Mouse (Mus musculus) heart, adult 8-10 months (tissue): ENCODE data around the gene Mettl24. TPM values are rescaled to one million over a fixed set of nuclear protein-coding genes. Genes with fewer than 3 reads are reported as not detected.
"Not testable (repeated sequence)": the region's sequence is repeated elsewhere in the genome, so short reads cannot be mapped to it uniquely, and the experiment has no call there.

Source experiments
- DNase-seq: peaks from one replicate; pipeline ENCODE4 v3.0.0; 2022; ENCODE audit warnings: low spot score
- total RNA-seq, 4 experiments: library from RNA; stranded (reverse); gene quantifications; 2 replicates each; pipeline ENCODE4 v1.2.4; 2022

Mettl24 gene
- total RNA-seq, 4 experiments from 2014 or later, result 0.90 to 2.4 (median 1.5) TPM

- no peak for DNase-seq
Measured at GRCm38 (mm10) chr10:40737274-40738112, 54.4 kb downstream of the Mettl24 start.

- no peak for DNase-seq
Measured at GRCm38 (mm10) chr10:40740696-40741095, 57.6 kb downstream of the Mettl24 start.

DNA sequence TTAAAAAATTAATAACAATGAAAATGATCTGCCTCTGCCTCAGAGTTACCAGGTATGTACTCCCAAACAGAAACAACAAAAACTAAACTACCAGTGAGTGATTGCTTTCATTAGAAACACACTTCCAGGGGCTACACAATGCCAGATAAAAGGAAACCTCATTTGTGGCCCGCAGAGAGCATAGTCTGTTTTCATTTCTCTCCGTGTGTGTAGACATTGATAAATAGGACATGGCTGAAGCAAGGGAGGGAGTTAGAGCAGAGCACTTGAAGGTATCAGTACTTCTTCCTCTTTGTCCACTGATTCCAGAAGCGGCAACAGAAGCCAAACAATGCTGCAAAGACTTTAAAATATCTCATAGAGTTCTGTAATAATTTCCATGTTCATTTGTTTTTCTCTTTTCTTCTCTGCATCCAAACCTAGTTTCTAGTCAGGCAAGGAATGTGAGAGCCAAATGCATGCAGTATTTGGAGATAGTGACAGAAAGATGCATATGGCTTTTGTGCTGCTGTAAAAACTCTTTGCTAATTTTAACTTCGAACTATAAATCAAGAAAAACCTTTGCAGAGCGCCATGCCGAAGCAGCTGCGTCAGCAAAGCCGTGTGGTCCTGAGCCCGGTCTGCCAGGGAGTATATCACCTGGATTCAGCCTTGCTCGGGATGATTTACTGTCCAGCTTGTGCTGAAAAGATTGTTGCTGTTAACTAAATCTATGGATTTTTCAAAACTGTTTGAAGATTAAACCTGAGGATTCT, 67.4 kb downstream of the Mettl24 start:
- DNase-seq, result no peak

DNA sequence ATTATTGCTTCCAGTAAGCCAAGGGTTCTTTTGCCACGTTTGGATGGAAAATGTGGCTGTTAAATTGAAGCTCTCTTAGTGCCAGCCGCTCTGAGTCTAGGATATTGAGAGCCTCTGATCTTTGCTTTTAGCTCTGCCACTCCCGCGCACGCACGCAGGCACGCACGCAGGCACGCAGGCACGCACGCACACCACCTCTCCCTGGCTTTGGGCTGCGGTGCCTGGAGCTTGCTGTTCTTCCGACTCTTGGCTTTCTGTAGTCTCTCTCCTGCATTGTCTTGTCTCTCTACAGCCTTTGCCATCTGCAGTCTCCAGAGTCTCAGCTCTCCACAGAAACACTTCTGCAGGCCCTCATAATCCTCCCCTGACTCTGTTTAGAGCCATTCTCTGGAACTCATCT, 68.1 kb downstream of the Mettl24 start:
- no peak for DNase-seq

GRCm38 (mm10) chr10:40753036-40753435, 70.0 kb downstream of the Mettl24 start:
- DNase-seq, result no peak

GRCm38 (mm10) chr10:40758171-40759010, 75.3 kb downstream of the Mettl24 start:
- DNase-seq, result peak; percentile 34

GRCm38 (mm10) chr10:40759391-40760194, 76.5 kb downstream of the Mettl24 start:
- not testable (repeated sequence) for DNase-seq

DNA sequence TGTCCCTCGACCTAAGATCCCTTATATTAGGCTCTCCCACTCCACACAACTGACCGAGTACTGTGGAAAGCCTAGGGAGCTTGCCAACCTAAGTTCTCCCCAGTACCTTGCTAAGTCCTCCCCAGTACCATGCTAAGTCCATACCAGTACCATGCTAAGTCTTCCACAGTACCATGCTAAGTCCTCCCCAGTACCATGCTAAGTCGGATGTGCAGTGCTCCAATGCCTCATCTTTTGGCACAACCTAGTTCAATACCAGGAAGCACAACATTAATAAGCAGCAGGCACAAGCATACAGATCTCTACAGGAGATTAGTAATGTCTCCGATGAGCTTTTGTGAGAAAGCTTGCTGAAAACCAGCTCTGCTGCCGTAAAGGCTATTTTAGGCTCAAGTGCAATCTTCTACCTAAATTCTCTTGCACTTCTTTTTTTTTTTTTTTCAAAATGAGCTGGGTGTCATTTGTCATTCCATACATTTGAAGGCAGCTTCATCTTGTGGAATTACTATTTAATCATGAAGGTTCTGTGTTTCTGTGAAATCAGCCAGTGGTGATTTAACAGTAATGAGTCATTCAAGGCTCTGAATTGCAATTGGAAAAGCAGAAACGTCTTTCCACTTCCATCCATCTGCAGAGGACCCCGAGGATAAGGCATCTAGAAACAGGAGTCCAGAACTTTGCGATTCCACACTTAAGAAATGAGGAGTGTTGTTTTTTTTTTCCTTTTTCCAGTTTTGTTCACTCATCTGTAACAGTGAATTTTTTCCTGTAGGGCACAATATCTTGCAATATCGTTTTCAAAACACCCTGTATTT, 77.3 kb downstream of the Mettl24 start:
- no peak for DNase-seq

DNA sequence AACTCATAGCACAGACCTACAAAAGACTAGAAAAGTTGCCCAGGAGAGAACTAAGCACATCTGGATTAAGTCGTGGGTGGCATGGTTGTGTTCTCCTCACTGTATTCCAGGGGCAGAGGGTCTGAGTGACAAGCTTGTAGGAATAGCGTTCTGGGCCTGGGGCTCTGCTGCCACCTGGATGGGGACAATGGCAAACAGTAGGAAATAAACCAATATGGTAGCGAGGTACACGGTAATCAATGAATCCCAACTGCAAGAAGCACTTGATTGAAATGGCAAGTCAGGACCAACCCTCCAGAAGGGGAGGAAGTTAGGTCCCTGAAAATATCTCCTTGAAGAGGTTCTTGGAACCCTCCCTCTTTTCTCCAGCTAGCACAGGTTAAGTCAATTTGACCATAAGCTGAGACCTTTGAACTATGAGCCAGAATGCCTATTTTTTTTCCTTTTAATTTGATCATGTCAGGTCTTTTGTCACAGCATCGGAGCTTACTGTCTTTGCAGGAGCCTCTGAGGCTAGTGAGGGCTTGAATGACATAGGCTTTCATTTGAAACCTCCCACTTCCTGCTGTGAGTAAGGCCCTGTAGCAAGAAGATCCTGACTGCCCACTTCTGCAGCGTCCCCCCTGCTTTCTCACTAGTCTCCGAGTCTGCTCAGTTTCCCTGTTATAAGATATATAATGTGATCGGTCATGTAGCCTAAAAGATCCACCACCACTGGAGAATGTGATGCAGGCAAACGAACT, 78.1 kb downstream of the Mettl24 start:
- no peak for DNase-seq

GRCm38 (mm10) chr10:40762624-40763023, 79.5 kb downstream of the Mettl24 start:
- DNase-seq, result no peak

GRCm38 (mm10) chr10:40763084-40763720, 80.1 kb downstream of the Mettl24 start:
- DNase-seq, result no peak

GRCm38 (mm10) chr10:40772266-40772665, 89.2 kb downstream of the Mettl24 start:
- no peak for DNase-seq

GRCm38 (mm10) chr10:40775151-40775550, 92.1 kb downstream of the Mettl24 start:
- no peak for DNase-seq

DNA sequence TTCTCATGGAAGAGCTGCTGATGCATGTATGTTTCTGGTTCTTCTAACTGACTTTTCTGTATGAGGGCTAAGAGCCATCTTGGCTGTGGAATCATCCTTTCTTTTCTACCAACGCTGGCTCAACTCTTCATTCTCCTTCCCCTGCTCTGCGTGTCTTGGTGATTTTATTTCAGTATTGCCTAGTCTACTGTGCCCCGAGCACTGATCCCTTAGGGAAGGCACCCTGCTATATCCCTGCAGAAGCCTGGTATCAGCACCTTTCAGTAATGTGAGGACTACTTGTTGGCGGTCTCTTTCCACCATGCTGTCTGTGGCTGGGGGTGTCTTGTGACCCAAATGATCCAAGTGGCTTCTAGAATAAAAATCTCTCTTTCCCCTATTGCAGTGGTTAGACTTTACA, 92.6 kb downstream of the Mettl24 start:
- DNase-seq, result no peak

DNA sequence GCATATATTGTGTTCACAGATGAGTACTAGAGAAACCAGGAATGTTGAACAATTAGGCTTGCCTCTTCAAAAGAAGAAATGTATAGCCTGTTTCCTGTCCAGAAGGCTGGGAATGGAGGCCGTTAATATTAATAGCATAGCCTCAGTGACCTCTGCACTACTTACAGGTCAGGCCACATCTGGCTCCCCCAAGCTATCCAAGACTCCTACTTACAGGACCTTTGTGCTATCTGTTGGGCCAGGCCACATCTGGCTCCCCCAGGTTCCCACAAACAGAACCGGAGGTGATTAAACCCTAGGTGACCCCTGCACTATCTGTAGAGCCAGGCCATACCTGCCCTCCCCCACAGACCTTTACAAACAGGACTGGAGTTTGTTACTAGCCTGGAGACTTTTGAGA, 94.1 kb downstream of the Mettl24 start:
- no peak for DNase-seq

DNA sequence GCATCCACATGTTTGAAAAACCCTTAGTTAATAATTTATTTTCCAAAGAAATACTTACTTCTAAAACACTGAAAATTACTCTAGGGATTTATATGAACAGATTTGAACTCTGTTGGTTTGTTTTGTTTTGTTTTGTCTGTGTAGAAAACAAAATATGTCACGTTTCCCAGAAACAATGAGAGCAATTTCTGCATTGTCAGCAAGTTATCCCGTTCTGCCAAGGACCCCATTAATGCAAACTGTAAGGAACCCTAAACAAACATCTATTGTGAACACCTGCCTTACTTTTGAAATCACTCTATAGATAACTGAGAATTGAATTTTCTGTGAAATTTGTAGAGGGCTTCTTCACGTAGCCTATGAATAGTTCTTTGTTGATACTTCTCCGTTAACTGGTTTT, 95.4 kb downstream of the Mettl24 start:
- no peak for DNase-seq

DNA sequence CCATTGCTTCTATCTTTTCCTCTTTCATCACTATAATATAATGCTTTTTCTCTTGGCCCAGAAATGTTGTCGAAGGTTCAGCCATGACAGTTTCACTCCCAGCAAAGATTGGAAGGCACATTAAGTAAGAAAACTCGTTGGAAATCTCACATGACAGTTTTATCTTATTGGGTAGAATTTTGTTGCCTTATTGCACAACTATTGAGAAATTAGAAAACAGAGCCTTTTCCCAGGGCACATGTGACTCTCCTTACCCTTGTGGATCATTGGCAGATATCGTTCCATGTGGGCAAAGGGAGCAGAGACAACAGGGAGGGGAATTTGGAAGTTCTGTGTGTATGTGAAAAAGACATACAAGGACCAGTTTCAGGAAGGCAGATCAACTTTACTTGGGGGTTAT, 107.3 kb downstream of the Mettl24 start:
- DNase-seq, result no peak

DNA sequence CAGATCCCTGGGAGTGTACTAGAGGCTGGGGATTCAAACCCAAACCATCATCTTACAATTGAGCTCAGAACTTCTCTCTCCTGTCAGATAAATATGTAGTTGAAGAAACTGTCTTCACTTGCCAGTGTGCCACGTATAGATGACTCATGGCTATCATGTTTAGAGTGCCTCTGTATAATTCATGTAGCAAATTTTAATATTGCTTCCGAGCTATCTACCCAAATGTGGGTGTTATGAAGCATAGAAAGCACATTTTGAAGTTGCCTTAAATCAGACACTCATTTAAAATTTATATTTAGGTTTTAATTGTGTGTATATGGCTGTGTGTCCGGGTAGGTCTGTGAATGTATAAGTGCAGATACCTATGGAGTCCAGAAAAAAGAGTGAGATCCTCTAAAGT, 109.0 kb downstream of the Mettl24 start:
- no peak for DNase-seq

DNA sequence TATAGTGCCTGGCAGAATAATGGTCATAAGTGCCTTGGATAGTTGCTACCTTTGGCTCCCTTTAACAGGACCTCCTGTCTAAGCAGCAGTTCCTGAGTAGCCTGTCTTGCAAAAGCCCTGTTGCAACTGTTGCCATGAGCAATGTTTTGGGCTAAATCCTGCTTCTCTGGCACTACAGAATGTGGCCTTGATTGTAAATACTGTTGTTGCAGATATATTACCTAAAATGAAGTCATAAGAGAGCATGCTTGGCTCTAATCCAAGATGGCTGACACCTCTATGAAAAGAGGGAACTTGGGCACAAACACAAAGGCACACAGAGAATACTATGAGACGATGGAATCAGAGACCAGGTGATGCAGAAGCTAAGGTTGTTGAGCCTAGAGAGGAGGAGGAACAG, 122.1 kb downstream of the Mettl24 start:
- no peak for DNase-seq
